ENCODE assay signal across 17 mouse cellular contexts in the genomic region with DNA sequence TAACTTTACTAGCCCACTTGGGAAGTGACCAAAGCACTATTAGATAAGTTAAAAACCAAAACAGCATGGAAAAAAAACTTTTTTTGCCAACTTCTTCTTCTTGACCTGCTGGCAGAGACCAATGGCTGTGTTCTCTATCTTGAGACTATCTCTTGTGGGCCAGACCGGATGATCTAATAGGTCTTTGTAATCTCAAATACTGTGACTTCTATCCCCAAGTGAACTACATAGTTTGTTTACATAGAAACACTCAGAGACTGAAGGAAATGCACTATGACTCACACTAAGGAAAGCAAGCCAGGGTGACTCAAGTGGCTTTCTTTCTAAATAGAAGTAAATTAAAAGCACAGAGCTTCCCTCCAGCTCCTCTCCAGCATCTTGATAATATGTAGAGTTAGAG.
DNase-seq lines count a peak whose midpoint lies in the region; ATAC-seq and TF ChIP-seq lines count a peak whose summit lies in the region.
"Had no signal": no experiment of that assay in that cellular context is flagged by ENCODE, and none has a peak within 500 bp of the region (broad histone marks: within the 10 kb centered on the region; RNA-seq: fewer than 3 reads in every experiment).

No protein-coding gene starts in this region.

- H3K9me3 ChIP-seq in embryonic facial prominence, embryonic 14.5 days (ENCODE audit: control insufficient read depth, low read length), result no peaks in the 10 kb centered on the region
- no peaks in the 10 kb centered on the region for H3K9me3 ChIP-seq in embryonic facial prominence, embryonic 10.5 days
- H3K9me3 ChIP-seq in kidney, postnatal 0 days (replicated peaks; ENCODE audit: low read length), result no peaks in the 10 kb centered on the region
- no peaks in the 10 kb centered on the region for H3K9me3 ChIP-seq in kidney, embryonic 14.5 days (ENCODE audit: control insufficient read depth, low read length)
- H3K9me3 ChIP-seq in intestine, embryonic 15.5 days, result no peaks in the 10 kb centered on the region
- H3K9me3 ChIP-seq: G1E; midbrain, embryonic 10.5 days had no signal

- peaks cover 12% of the 10 kb centered on the region; the same call in 1 of the 2 replicates for H3K4me1 ChIP-seq in embryonic facial prominence, embryonic 14.5 days (ENCODE audit: control insufficient read depth, insufficient read depth, low read length)
- no peaks in the 10 kb centered on the region for H3K4me1 ChIP-seq in embryonic facial prominence, embryonic 10.5 days
- no peaks in the 10 kb centered on the region for H3K4me1 ChIP-seq in kidney, postnatal 0 days (replicated peaks; ENCODE audit: insufficient read depth, low read length)
- H3K4me1 ChIP-seq in kidney, embryonic 14.5 days (ENCODE audit: control insufficient read depth, insufficient read depth, low read length), result no peaks in the 10 kb centered on the region
- no peaks in the 10 kb centered on the region for H3K4me1 ChIP-seq in intestine, embryonic 15.5 days (replicated peaks)
- H3K4me1 ChIP-seq: midbrain, embryonic 10.5 days had no signal

- no peak overlapping the region for H3K4me2 ChIP-seq in embryonic facial prominence, embryonic 14.5 days (ENCODE audit: low read depth, low read length)
- no peak overlapping the region for H3K4me2 ChIP-seq in kidney, postnatal 0 days (ENCODE audit: low read length)
- H3K4me2 ChIP-seq in kidney, embryonic 14.5 days (replicated peaks; ENCODE audit: low read depth, low read length), result no peak overlapping the region
- H3K4me2 ChIP-seq in intestine, embryonic 15.5 days (replicated peaks), result no peak overlapping the region

- ATAC-seq in embryonic facial prominence, embryonic 14.5 days (ENCODE audit: low read depth), result no peak
- ATAC-seq in kidney, postnatal 0 days (replicated peaks; ENCODE audit: low FRiP score, low read depth), result no peak
- ATAC-seq in kidney, embryonic 14.5 days (ENCODE audit: low FRiP score, low TSS enrichment), result no peak
- ATAC-seq in intestine, embryonic 15.5 days, result no peak
- no peak for ATAC-seq in monocyte, adult 5-6 weeks (replicated peaks; ENCODE audit: insufficient number of reproducible peaks, low FRiP score, low TSS enrichment, poor library complexity, severe bottlenecking)
- ATAC-seq: intestine, embryonic 16.5 days; liver, postnatal 0 days had no signal

- no peak overlapping the region for H3K27ac ChIP-seq in embryonic facial prominence, embryonic 14.5 days (replicated peaks; ENCODE audit: low read depth, low read length)
- H3K27ac ChIP-seq in embryonic facial prominence, embryonic 10.5 days (replicated peaks), result no peak overlapping the region
- H3K27ac ChIP-seq in kidney, postnatal 0 days, result no peak overlapping the region; the same call in 1 of the 2 replicates
- no peak overlapping the region for H3K27ac ChIP-seq in kidney, embryonic 14.5 days (ENCODE audit: low read depth, low read length)
- no peak overlapping the region for H3K27ac ChIP-seq in intestine, embryonic 15.5 days
- H3K27ac ChIP-seq: midbrain, embryonic 10.5 days had no signal

- DNase-seq in embryonic facial prominence, embryonic 14.5 days (ENCODE audit: low spot score), result peak; percentile 20
- DNase-seq in embryonic facial prominence, embryonic 10.5 days (ENCODE audit: low spot score), result no peak
- peak; percentile 71 for DNase-seq in kidney, postnatal 0 days (ENCODE audit: low spot score)
- peak; percentile 87 for DNase-seq in Muller cell, postnatal 12 days (ENCODE audit: inconsistent ontology term)
- DNase-seq in lung, postnatal 14 days, result peak; percentile 7
- DNase-seq: B cell, adult 2 months; cerebellum, postnatal 10 days; gastrocnemius, postnatal 14 days; layer of hippocampus, adult 9-11 months; left cerebral cortex, postnatal 4 days; liver, postnatal 0 days had no signal

- H3K4me3 ChIP-seq in embryonic facial prominence, embryonic 14.5 days (ENCODE audit: low read depth, low read length), result no peak overlapping the region
- H3K4me3 ChIP-seq in embryonic facial prominence, embryonic 10.5 days, result no peak overlapping the region
- no peak overlapping the region for H3K4me3 ChIP-seq in kidney, postnatal 0 days (replicated peaks; ENCODE audit: low read depth, low read length)
- no peak overlapping the region for H3K4me3 ChIP-seq in kidney, embryonic 14.5 days (ENCODE audit: low read length)
- no peak overlapping the region for H3K4me3 ChIP-seq in intestine, embryonic 15.5 days (replicated peaks)
- H3K4me3 ChIP-seq: midbrain, embryonic 10.5 days had no signal

- H3K9ac ChIP-seq in embryonic facial prominence, embryonic 14.5 days (ENCODE audit: low read depth, low read length), result no peak overlapping the region
- H3K9ac ChIP-seq in kidney, postnatal 0 days (ENCODE audit: low read depth, low read length), result no peak overlapping the region
- H3K9ac ChIP-seq in kidney, embryonic 14.5 days (ENCODE audit: low read depth, low read length), result no peak overlapping the region
- no peak overlapping the region for H3K9ac ChIP-seq in intestine, embryonic 15.5 days
- H3K9ac ChIP-seq: liver, postnatal 0 days had no signal

- H3K27me3 ChIP-seq in embryonic facial prominence, embryonic 14.5 days (replicated peaks; ENCODE audit: control insufficient read depth, insufficient read depth, low read length), result no peaks in the 10 kb centered on the region
- H3K27me3 ChIP-seq in embryonic facial prominence, embryonic 10.5 days (replicated peaks; ENCODE audit: low read depth, poor library complexity, severe bottlenecking), result no peaks in the 10 kb centered on the region
- no peaks in the 10 kb centered on the region for H3K27me3 ChIP-seq in kidney, postnatal 0 days (ENCODE audit: insufficient read depth, low read length)
- no peaks in the 10 kb centered on the region for H3K27me3 ChIP-seq in kidney, embryonic 14.5 days (ENCODE audit: control insufficient read depth, insufficient read depth, low read length)
- H3K27me3 ChIP-seq in intestine, embryonic 15.5 days (replicated peaks), result no peaks in the 10 kb centered on the region

- WGBS in embryonic facial prominence, embryonic 14.5 days, result 74% methylated on average over 1 of the region's 1 CpGs
- WGBS in embryonic facial prominence, embryonic 10.5 days, result 81% methylated on average over 1 of the region's 1 CpGs
- WGBS in kidney, postnatal 0 days, result 65% methylated on average over 1 of the region's 1 CpGs
- WGBS in kidney, embryonic 14.5 days, result 55% methylated on average over 1 of the region's 1 CpGs
- WGBS in intestine, embryonic 15.5 days, result 58% methylated on average over 1 of the region's 1 CpGs

- TF ChIP-seq CTCF in kidney, postnatal 0 days (IDR thresholded peaks at IDR 0.05; ENCODE audit: low read depth), result no peak

- no peaks in the 10 kb centered on the region for H3K36me3 ChIP-seq in embryonic facial prominence, embryonic 14.5 days (ENCODE audit: control insufficient read depth, insufficient read depth, low read length)
- H3K36me3 ChIP-seq in embryonic facial prominence, embryonic 10.5 days (replicated peaks), result no peaks in the 10 kb centered on the region
- H3K36me3 ChIP-seq in kidney, postnatal 0 days (ENCODE audit: insufficient read depth, low read length), result no peaks in the 10 kb centered on the region
- H3K36me3 ChIP-seq in kidney, embryonic 14.5 days (ENCODE audit: control insufficient read depth, insufficient read depth, low read length), result no peaks in the 10 kb centered on the region
- H3K36me3 ChIP-seq in intestine, embryonic 15.5 days, result no peaks in the 10 kb centered on the region
- H3K36me3 ChIP-seq: G1E; midbrain, embryonic 10.5 days had no signal
